Mouse (Mus musculus): ENCODE data around the gene Mex3b.

DNA sequence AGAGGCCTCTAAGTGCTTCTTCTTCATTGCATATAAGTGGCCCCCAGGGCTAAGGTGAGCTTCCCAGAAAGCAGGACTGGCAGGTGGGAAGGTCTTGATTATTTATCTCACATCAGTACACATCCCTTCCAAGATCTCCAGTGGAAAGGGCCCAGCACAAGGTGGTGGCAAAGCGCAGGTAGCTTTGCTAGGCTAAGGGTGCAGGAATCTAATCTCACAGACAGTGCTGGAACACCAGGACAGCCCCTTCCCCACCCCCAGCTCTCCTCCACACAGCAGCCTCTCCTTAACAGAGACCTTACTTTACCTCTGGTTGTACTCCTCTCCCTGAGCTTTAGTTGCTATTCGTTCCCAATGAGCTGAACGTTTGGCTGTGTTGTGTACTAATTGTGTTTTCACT, 45.6 kb upstream of the Mex3b start:
- TF ChIP-seq CTCF (IDR thresholded peaks at IDR 0.05; ENCODE audit: low read depth, low read length): no peak
- TF ChIP-seq EP300 (IDR thresholded peaks at IDR 0.05; ENCODE audit: insufficient read depth, low read depth, low read length): no peak

All from ES-Bruce4 (cell line).